8 mouse cellular contexts compared by ENCODE assay signal in genomic region chr2:24574616-24575015, GRCm38 (mm10).
DNase-seq lines count a peak whose midpoint lies in the region; ATAC-seq lines count a peak whose summit lies in the region.

No protein-coding gene starts in this region.

- WGBS in embryonic facial prominence, embryonic 14.5 days: 15% methylated on average over 3 of the region's 3 CpGs

- H3K4me2 ChIP-seq in embryonic facial prominence, embryonic 14.5 days (ENCODE audit: low read depth, low read length): no peak overlapping the region

- no peak overlapping the region for H3K9ac ChIP-seq in embryonic facial prominence, embryonic 14.5 days (ENCODE audit: low read depth, low read length)

- 0 out of 2 replicates have a peak, but pooled peaks cover 4% of the 10 kb centered on the region for H3K27me3 ChIP-seq in embryonic facial prominence, embryonic 14.5 days (replicated peaks; ENCODE audit: control insufficient read depth, insufficient read depth, low read length)

- no peaks in the 10 kb centered on the region for H3K4me1 ChIP-seq in embryonic facial prominence, embryonic 14.5 days (ENCODE audit: control insufficient read depth, insufficient read depth, low read length)

- H3K27ac ChIP-seq in embryonic facial prominence, embryonic 14.5 days (replicated peaks; ENCODE audit: low read depth, low read length): no peak overlapping the region

- no peak for ATAC-seq in embryonic facial prominence, embryonic 14.5 days (ENCODE audit: low read depth)

- no peaks in the 10 kb centered on the region for H3K36me3 ChIP-seq in embryonic facial prominence, embryonic 14.5 days (ENCODE audit: control insufficient read depth, insufficient read depth, low read length)

- H3K9me3 ChIP-seq in embryonic facial prominence, embryonic 14.5 days (ENCODE audit: control insufficient read depth, low read length): no peaks in the 10 kb centered on the region

- H3K4me3 ChIP-seq in embryonic facial prominence, embryonic 14.5 days (ENCODE audit: low read depth, low read length): no peak overlapping the region

- peak; percentile 29 for DNase-seq in heart, adult 8-10 months (ENCODE audit: low spot score)
- DNase-seq in heart, adult 11 months: no peak
- peak; percentile 45 to 53 for DNase-seq in B cell, adult 2 months
- DNase-seq in adrenal gland, postnatal 14 days: peak; percentile 70
- peak; percentile 33 for DNase-seq in embryonic facial prominence, embryonic 14.5 days (ENCODE audit: low spot score)
- peak; percentile 73 for DNase-seq in layer of hippocampus, adult 11-12 months (ENCODE audit: low spot score)
- DNase-seq in lung, postnatal 10 days: peak; percentile 50
- DNase-seq in thymus, postnatal 10 days (ENCODE audit: low spot score in 2 of 2): peak; percentile 13 to 55
